9 mouse cellular contexts compared by ENCODE assay signal in genomic region chr1:52676621-52677020, GRCm38 (mm10). TPM values are rescaled to one million over a fixed set of nuclear protein-coding genes. Genes with fewer than 3 reads are reported as not detected.
DNase-seq lines count a peak whose midpoint lies in the region; ATAC-seq and TF ChIP-seq lines count a peak whose summit lies in the region.
"Had no signal": no experiment of that assay in that cellular context is flagged by ENCODE, and none has a peak within 500 bp of the region (broad histone marks: within the 10 kb centered on the region; RNA-seq: fewer than 3 reads in every experiment).

No protein-coding gene starts in this region.

- ATAC-seq in kidney, embryonic 15.5 days (replicated peaks; ENCODE audit: low FRiP score): peak; percentile 71
- ATAC-seq in stomach, embryonic 15.5 days (ENCODE audit: insufficient read depth, low FRiP score, low read depth): peak; percentile 52; the same call in 1 of the 2 replicates
- ATAC-seq in forebrain, embryonic 15.5 days (replicated peaks): no peak

- H3K4me3 ChIP-seq in heart, adult 2 months: no peak overlapping the region; the same call in 1 of the 2 replicates
- no peak overlapping the region for H3K4me3 ChIP-seq in kidney, embryonic 15.5 days (replicated peaks)
- H3K4me3 ChIP-seq in stomach, embryonic 15.5 days (replicated peaks): no peak overlapping the region
- H3K4me3 ChIP-seq in forebrain, embryonic 15.5 days: no peak overlapping the region
- H3K4me3 ChIP-seq: myocyte had no signal

- no peak overlapping the region for H3K4me2 ChIP-seq in kidney, embryonic 15.5 days
- H3K4me2 ChIP-seq in stomach, embryonic 15.5 days: no peak overlapping the region
- H3K4me2 ChIP-seq in forebrain, embryonic 15.5 days (replicated peaks): no peak overlapping the region

- H3K79me2 ChIP-seq in heart, adult 2 months (replicated peaks; ENCODE audit: control insufficient read depth, insufficient read depth, low read length): no peaks in the 10 kb centered on the region; the same call in 1 of the 2 replicates

- no peak overlapping the region for H3K9ac ChIP-seq in heart, adult 2 months (ENCODE audit: low read depth, low read length)
- no peak overlapping the region for H3K9ac ChIP-seq in kidney, embryonic 15.5 days
- no peak overlapping the region for H3K9ac ChIP-seq in stomach, embryonic 15.5 days
- no peak overlapping the region for H3K9ac ChIP-seq in forebrain, embryonic 15.5 days (replicated peaks)

- peak; percentile 56 for DNase-seq in 3T3-L1 (ENCODE audit: low read depth, low spot score)
- peak; percentile 49 for DNase-seq in Muller cell, postnatal 12 days (ENCODE audit: inconsistent ontology term)
- DNase-seq in heart, adult 2 months: peak; percentile 66 to 70
- DNase-seq in left cerebral cortex, postnatal 25 days (ENCODE audit: low spot score in 2 of 2): no peak
- no peak for DNase-seq in frontal cortex, postnatal 10 days (ENCODE audit: low spot score in 2 of 2)

- 10% methylated on average over 3 of the region's 3 CpGs for WGBS in heart, adult 2 months
- WGBS in kidney, embryonic 15.5 days: 37% methylated on average over 3 of the region's 3 CpGs
- WGBS in stomach, embryonic 15.5 days: 28% methylated on average over 3 of the region's 3 CpGs
- WGBS in forebrain, embryonic 15.5 days: 48% methylated on average over 3 of the region's 3 CpGs

- peaks cover 7% of the 10 kb centered on the region for H3K36me3 ChIP-seq in heart, adult 2 months (ENCODE audit: control insufficient read depth, insufficient read depth, low read length)
- H3K36me3 ChIP-seq in kidney, embryonic 15.5 days: no peaks in the 10 kb centered on the region
- H3K36me3 ChIP-seq in stomach, embryonic 15.5 days: no peaks in the 10 kb centered on the region
- no peaks in the 10 kb centered on the region for H3K36me3 ChIP-seq in forebrain, embryonic 15.5 days

- peak overlapping the region; percentile 75 for H3K27ac ChIP-seq in heart, adult 2 months
- no peak overlapping the region for H3K27ac ChIP-seq in kidney, embryonic 15.5 days
- H3K27ac ChIP-seq in stomach, embryonic 15.5 days: no peak overlapping the region
- no peak overlapping the region for H3K27ac ChIP-seq in forebrain, embryonic 15.5 days (replicated peaks)

- no peak for TF ChIP-seq CTCF in heart, adult 2 months (IDR thresholded peaks at IDR 0.05)

- peaks cover 17% of the 10 kb centered on the region for H3K4me1 ChIP-seq in heart, adult 2 months (ENCODE audit: control insufficient read depth, insufficient read depth, low read length)
- H3K4me1 ChIP-seq in kidney, embryonic 15.5 days: peaks cover 7% of the 10 kb centered on the region
- H3K4me1 ChIP-seq in stomach, embryonic 15.5 days: peaks cover 4% of the 10 kb centered on the region; the same call in 1 of the 2 replicates
- H3K4me1 ChIP-seq in forebrain, embryonic 15.5 days: 0 out of 2 replicates have a peak, but pooled peaks cover 6% of the 10 kb centered on the region

- TF ChIP-seq EP300 in heart, adult 2 months (IDR thresholded peaks at IDR 0.05; ENCODE audit: insufficient read depth, low read depth, low read length): no peak

- H3K9me3 ChIP-seq in kidney, embryonic 15.5 days (replicated peaks): no peaks in the 10 kb centered on the region
- no peaks in the 10 kb centered on the region for H3K9me3 ChIP-seq in stomach, embryonic 15.5 days
- H3K9me3 ChIP-seq in forebrain, embryonic 15.5 days: no peaks in the 10 kb centered on the region

- intact Hi-C loops in heart, adult 2 months (cut with DNase I): loop anchor here (2.0 kb wide), 1 partner anchor 50 kb away; the partner anchor contains the start of gene Mfsd6
- intact Hi-C loops in left cerebral cortex, postnatal 25 days (cut with DNase I): no loop called here

- no peak for TF ChIP-seq POLR2A in heart, adult 2 months (IDR thresholded peaks at IDR 0.05; ENCODE audit: insufficient read depth, low read depth, low read length)

- H3K27me3 ChIP-seq in heart, adult 2 months (ENCODE audit: control insufficient read depth, insufficient read depth, low read length): no peaks in the 10 kb centered on the region
- no peaks in the 10 kb centered on the region for H3K27me3 ChIP-seq in kidney, embryonic 15.5 days
- no peaks in the 10 kb centered on the region for H3K27me3 ChIP-seq in stomach, embryonic 15.5 days (replicated peaks)
- H3K27me3 ChIP-seq in forebrain, embryonic 15.5 days: no peaks in the 10 kb centered on the region

RNA-seq across cellular contexts. Expression of gene Nemp2, which starts 46.1 kb away (rescaled TPM):
- total RNA-seq in heart, adult 2 months (2021): under 1 TPM; 0.93 to 0.97 TPM
- polyA plus RNA-seq in heart, adult 2 months (2012; rRNA removed): 2.4 and 3.1 TPM in 2 replicates
- polyA plus RNA-seq in kidney, embryonic 15.5 days (2015; fragmentation: Nextera tagmentation; extraction: Ambion mirVana): 10.0 and 11.3 TPM in 2 replicates
- polyA plus RNA-seq in stomach, embryonic 15.5 days (2015; fragmentation: Nextera tagmentation; extraction: Ambion mirVana): 7.4 and 9.3 TPM in 2 replicates
- 1 to 10 TPM; 4.2 to 4.5 TPM for total RNA-seq in left cerebral cortex, postnatal 25 days (2021)
- 8.5 and 8.9 TPM in 2 replicates for polyA plus RNA-seq in forebrain, embryonic 15.5 days (2015; fragmentation: Nextera tagmentation; extraction: Ambion mirVana)

RNA-seq across cellular contexts. Expression of gene Mfsd6, which starts 50.6 kb away (rescaled TPM):
- 10 to 100 TPM; 18.9 to 20.1 TPM for total RNA-seq in heart, adult 2 months (2021)
- polyA plus RNA-seq in heart, adult 2 months (2012; rRNA removed): 10.3 and 15.8 TPM in 2 replicates
- polyA plus RNA-seq in kidney, embryonic 15.5 days (2015; fragmentation: Nextera tagmentation; extraction: Ambion mirVana): 3.0 and 3.1 TPM in 2 replicates
- 4.0 and 5.0 TPM in 2 replicates for polyA plus RNA-seq in stomach, embryonic 15.5 days (2015; fragmentation: Nextera tagmentation; extraction: Ambion mirVana)
- total RNA-seq in left cerebral cortex, postnatal 25 days (2021): 10 to 100 TPM; 72.4 to 74.4 TPM
- 6.7 and 7.9 TPM in 2 replicates for polyA plus RNA-seq in forebrain, embryonic 15.5 days (2015; fragmentation: Nextera tagmentation; extraction: Ambion mirVana)

Comparison
In these comparisons a context has a peak if more than half of its experiments do, and no peak if none do; other contexts are left out.
1. DNase-seq: peak in 3T3-L1 (single experiment), Muller cell, postnatal 12 days (single experiment) and heart, adult 2 months (2 of 2); none in left cerebral cortex, postnatal 25 days (0 of 2) and frontal cortex, postnatal 10 days (0 of 2).